Mouse (Mus musculus): ENCODE data around the gene Phf21b. TPM values are rescaled to one million over a fixed set of nuclear protein-coding genes. Genes with fewer than 3 reads are reported as not detected.

Gene Phf21b
- polyA plus RNA-seq, 1 experiment from 2014 or later: 0.17 TPM

- DNase-seq (ENCODE audit: low spot score): no peak
These were observed 9.6 kb downstream of the Phf21b start for GRCm38 (mm10) chr15:84846216-84846615.

GRCm38 (mm10) chr15:84844831-84845230 is 11.0 kb downstream of the Phf21b start:
- DNase-seq (ENCODE audit: low spot score): no peak

DNA sequence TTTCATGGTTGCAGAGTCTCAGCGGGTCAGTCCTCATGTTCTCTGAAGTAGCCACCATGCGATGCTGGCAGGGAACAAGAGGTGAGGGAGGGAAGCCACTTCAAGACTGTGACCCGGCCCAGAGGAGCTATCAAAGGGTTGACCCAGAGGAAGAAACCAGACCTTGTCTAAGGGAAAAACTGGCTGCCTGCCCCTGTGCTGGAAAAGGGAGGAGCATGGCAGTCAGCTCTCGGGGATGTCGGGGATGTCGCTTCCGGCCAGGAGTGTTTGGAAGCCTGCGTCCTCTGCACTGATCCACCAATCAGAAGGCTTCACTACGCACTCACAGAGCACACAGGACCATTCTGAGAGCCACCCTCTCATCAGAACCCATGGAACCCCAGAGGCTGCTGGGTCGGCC is 12.8 kb downstream of the Phf21b start:
- DNase-seq (ENCODE audit: low spot score): no peak

- no peak for DNase-seq (ENCODE audit: low spot score)
These were observed 13.7 kb downstream of the Phf21b start for GRCm38 (mm10) chr15:84841925-84842821.

DNA sequence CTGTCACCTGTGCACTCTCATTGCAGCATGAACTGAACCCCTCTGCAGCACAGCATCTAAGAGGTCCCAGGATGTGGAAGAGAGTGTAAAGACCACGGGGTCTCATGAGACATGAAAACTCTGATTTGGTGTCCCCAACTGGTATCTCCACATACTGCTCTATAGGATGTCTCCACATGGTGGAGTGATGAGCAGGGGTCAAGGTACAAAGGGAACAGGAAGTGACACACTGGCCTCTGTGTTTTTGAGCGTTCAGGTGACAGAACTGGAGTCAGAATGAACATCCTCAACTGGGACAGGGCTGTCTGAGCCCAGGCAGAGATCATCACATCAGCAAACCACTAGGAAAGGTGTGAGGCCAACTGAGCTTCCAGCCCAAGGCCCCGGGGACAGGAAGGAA is 15.3 kb downstream of the Phf21b start:
- no peak for DNase-seq (ENCODE audit: low spot score)

GRCm38 (mm10) chr15:84839521-84839920 is 16.3 kb downstream of the Phf21b start:
- DNase-seq (ENCODE audit: low spot score): no peak

- DNase-seq (ENCODE audit: low spot score): no peak
These were observed 18.0 kb downstream of the Phf21b start for GRCm38 (mm10) chr15:84837896-84838295.

DNA sequence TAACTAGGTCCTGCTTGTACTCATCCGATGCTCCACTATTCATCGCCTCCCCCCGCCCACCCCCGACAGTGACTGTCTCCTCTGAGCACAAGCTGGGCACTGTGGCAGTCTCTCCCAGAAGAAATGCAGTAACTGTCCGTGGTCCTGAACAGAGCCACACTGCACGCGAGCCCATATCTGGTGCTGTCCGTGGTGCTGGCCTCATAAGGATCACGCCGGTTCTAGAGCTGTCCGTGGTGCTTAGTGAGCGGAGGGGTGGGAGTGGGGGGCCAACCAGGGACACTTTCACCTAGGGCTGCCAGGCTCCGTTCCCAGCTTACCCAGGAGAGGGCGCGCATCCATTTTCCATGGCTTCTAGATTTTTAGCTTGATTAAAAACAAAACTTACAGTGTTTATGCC is 26.4 kb downstream of the Phf21b start:
- peak; percentile 90 for DNase-seq (ENCODE audit: low spot score)

DNA sequence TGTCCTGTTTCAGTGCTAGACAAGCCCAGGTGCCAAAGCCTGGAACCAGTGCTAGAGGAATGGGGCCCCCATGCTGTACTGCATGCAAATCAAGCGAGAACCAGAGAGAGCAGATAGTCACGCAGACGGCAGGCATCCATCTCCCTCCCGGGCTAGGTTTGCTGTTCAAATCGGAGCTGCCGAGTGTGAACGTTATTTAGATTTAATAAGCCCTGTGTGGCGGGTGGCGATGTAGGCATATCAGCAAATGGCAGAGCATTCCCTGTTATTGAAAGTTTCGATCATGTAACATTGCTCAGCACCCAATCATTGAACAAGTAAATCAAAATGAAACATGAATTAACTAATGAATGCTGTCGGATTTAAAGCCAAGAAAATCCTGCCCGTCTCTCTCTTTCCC is 27.2 kb downstream of the Phf21b start:
- DNase-seq (ENCODE audit: low spot score): no peak

DNA sequence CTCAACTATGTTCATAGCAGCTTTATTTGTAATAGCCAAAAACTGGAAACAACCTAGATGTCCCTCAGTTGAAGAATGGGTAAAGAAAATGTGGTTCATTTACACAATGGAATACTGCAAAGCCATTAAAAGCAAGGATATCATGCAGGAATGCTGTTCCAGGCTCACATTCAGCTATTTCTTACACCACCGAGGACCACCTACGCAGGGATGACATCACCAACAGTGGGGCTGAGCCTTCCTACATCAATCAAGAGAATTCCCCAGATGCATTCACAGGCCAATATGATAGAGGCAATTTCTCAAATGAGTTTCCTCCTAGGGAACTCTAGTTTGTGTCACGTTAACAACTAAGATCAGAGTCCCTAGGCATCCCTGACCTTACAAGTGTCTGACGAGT is 32.8 kb downstream of the Phf21b start:
- no peak for DNase-seq (ENCODE audit: low spot score)

DNA sequence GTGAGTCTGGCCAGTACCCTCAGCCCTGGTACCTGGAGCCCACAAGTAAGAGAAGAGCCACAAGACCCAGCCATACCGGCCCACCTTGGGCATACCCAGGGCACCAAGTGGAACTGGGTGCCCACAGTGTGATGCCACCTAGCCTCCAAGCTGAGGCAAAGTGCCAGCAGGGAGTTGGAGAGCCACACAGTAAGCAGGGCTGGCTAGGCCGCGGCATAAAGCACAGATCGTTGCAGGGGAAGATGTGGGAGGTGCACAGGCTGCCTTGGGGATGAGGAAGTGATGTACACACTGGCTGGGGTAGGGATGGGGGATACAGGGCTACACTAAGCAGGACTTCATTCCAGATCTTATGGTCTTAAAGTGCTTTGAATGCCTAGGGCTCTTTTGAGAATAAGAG is 35.0 kb downstream of the Phf21b start:
- DNase-seq (ENCODE audit: low spot score): no peak

- no peak for DNase-seq (ENCODE audit: low spot score)
These were observed 37.6 kb downstream of the Phf21b start for GRCm38 (mm10) chr15:84818284-84818683.

- DNase-seq (ENCODE audit: low spot score): no peak
These were observed 38.3 kb downstream of the Phf21b start for GRCm38 (mm10) chr15:84817589-84817988.

DNA sequence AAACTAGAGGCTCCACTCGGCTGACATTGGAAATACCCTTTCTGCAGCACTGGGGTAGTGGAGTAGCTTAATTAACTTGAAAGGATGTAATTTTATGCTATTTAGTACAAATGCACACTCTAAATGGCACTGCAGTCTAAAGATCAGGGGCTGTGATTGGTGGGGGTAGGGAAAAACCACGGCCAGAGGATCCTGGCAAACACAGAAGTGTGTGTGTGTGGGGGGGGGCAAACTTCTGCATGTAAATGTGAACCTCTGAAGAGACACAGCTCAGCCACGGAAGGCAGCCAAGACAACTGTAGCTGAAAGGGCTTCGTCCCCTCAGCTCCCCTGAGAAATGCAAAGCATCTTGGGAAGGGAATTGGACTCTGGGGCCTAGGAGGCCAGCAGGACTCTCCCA is 40.7 kb downstream of the Phf21b start:
- DNase-seq (ENCODE audit: low spot score): no peak

GRCm38 (mm10) chr15:84812831-84813357 is 43.0 kb downstream of the Phf21b start:
- no peak for DNase-seq (ENCODE audit: low spot score)

DNA sequence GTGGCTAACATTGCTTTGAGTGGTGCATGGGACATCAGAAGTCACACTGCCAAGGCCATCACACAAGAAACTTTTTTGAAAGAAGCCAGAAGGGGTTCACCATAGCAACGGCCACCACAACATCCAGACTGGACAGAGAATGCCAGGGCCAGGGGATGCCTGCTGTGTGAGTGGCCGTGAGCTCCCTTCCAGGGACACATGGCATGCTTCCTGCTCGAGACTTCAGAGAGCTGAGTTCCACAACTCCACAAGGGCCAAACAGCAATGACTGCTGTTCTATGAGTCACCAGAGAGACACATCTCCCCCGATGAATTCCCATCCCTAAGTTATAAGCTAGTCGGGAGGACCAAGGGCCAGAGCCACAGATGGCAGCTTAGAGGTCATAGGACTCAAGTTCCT is 44.7 kb downstream of the Phf21b start:
- no peak for DNase-seq (ENCODE audit: low spot score)

DNA sequence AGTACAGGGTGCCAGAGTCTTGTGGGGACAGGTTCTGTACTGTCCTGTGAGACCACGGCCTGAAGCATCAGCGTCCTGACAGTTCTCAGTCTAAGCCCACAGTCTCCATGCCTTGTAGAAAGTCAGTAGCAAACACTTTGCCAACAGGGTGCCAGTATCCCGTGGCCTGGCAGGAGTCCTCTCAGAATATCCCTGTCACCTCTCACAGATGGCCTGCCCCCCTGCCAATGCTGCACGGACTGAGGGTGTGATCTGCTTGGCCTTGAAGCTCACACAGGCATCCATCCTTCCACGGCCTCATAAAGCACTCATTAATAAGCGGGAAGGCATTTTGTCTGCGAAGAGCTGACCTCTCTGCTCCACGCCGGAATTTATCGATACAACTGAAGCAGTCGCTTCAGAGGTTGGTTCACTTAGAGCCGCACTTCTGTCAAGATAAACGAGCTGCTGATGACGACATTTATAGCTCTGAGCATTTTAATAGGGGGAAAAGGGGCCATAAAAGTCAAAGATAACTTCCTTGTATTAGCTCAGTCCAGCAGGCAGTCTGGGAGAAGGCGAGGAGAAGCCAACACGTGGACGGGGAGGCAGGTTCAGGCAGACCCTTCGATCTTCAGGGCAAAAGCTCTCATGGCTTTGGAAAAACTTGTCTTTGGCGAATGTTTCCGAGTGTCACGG is 46.4 kb downstream of the Phf21b start:
- no peak for DNase-seq (ENCODE audit: low spot score)

GRCm38 (mm10) chr15:84803685-84804084 is 52.2 kb downstream of the Phf21b start:
- DNase-seq (ENCODE audit: low spot score): no peak

DNA sequence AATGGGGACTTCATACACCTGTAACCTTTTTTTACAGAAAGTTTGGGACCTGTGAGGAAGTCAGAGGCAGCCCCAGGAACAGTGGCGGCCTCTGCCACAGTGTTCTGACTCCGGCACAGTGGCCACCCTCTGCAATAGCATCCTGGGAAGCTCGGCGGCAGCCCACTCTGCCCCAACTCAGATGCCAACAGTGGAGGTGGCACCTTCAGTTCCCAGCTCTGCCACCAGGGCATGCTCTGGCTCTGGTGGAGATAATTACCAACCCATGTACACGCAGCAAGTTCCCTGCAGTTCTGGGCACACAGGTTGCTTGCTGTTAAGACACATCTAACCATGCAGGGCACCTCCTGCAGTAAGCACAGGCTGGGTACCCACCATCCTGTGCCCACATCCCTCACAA is 55.7 kb downstream of the Phf21b start:
- no peak for DNase-seq (ENCODE audit: low spot score)

GRCm38 (mm10) chr15:84793649-84794048 is 62.2 kb downstream of the Phf21b start:
- DNase-seq (ENCODE audit: low spot score): no peak

- DNase-seq (ENCODE audit: low spot score): no peak
These were observed 68.7 kb downstream of the Phf21b start for GRCm38 (mm10) chr15:84787161-84787560.

GRCm38 (mm10) chr15:84784812-84785211 is 71.0 kb downstream of the Phf21b start:
- no peak for DNase-seq (ENCODE audit: low spot score)

DNA sequence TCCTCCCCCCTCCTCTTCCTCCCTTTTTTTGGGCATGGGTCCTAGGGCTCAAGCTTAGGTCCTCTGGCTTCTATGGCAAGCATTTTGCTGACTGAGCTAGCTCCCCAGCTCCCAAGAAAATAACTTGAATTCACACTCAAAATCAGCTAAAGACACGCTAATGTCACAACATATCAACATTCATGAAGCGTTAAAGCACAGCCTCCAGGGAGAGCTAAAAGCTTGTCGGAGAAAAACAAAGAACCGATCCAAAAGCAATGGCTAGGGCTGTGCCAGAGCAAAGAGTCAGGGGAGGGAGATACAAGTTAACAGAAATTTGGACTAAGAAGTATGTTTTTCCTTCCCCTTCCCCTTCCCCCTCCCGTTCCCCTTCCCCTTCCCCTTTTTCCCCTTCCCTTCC is 77.3 kb downstream of the Phf21b start:
- DNase-seq (ENCODE audit: low spot score): no peak

Data from thymus, postnatal 0 days (tissue).